Mouse (Mus musculus) ZHBTc4 (cell line): ENCODE data around the gene Wdr20.

Experiments used
- DNase-seq: peaks from one replicate; pipeline ENCODE4 v3.0.0-alpha.2; 2011; ENCODE audit warnings: low read depth, low spot score

Wdr20 gene

DNA sequence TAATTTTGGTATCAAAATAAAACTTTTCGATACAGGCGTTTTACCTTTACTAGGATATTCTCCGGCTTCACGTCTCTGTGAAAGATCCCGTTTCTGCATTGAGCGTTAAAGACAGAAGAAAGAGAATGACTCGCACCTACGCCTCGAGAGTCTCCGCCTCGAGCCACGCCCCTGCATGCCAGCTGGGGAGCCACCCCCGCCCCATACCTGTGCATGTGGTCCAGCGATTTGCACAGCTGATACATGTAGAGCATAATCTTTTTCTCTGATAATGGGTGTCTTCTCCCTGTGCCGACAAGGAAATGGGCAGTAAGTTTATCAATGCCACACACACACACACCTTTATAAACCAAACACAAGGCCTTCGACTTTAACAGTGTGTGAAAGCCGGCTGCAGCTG lies 77.2 kb downstream of the Wdr20 start:
- DNase-seq, result peak; percentile 46

DNA sequence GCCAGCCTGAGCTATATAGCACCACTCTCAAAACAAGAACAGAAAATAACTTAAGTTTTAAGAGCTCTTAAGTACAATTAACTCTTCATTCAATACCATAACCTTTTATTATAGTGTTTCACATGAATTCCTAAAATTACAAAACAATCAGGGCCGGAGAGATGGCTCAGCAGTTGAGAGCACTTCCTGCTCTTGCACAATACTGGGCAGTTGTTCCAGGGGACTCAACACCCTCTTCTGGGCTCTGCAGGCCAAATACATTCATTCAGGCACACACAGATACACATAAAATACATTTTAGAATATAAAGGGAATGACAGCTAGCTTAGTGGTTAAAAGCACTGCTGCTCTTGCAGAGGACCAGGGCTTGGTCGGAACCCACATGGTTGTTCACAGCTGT lies 79.1 kb downstream of the Wdr20 start:
- no peak for DNase-seq

DNA sequence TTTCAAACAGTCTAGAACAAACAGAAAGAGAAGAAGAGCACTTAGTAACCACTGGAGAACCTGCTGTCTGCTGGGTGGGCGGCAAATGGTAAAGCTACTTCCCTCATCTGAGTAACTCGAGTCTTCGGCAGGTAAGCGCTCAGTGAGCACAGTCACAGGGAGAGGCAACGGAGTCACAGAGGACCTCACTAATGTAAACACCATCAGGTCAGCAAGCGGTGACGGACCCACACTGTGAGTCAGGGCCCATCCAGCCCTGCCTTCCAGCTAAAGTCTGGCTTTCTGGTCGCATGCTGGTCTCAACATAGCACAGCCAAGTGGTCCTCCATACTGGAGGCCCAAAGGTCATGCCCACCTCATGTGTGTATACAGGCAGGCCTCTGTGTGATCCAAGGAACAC lies 81.6 kb downstream of the Wdr20 start:
- no peak for DNase-seq

DNA sequence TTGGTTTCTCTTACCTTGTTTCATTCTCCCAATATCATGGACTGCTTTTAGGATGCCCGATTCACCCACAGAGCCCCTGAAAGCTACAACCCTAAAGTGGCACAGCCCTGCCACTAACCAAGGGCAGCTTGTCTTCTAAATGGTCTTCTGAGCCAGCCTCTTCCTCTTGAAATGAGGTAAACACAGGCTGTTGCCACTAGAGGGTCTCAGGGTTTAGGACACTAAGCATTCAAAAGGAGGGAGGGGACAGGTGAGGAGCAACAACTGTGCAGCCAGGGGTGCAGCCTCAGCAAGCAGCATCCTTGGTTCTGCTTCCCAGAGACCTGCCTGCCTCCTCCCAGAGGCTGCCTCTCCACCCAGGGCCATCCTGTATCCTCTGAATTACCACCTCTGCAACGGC lies 84.0 kb downstream of the Wdr20 start:
- peak; percentile 43 for DNase-seq

DNA sequence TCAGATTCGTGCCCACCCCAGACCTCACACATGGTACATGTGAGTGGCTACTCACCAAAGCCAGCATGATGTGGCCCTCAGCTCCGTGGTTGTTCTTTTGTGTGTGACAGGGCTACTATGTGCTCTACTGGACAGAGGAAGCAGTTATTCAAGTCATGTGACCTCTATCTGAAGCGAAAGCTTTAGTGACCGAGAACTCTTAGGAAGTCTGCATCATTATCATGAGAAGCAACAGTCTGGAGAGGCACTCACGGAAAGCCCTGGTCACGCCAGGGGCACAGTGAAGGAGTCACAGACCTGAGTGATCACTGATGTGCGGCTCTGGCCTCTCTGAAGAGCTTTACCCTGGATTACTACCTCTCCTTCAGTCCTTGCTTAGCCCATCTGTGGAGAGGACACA lies 84.6 kb downstream of the Wdr20 start:
- DNase-seq, result no peak

DNA sequence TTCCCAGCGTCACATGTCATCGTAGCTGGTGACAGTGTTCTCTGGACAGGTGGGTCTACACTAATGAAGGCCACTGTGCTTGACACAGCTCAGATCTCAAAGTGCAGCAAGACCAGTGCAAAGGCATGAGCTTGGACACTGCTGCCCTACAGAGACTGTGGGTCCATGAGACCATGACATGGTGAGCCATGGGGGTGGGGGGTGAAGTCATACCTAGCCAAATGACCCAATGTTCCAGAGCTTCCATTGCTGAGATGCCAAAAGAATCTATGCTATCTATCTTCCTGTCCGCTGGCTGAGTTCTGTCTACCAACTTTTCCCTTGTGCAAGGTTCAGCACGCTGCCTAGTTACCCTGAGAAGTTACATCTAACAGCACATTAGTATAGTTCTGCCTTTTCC lies 91.2 kb downstream of the Wdr20 start:
- DNase-seq, result no peak

DNA sequence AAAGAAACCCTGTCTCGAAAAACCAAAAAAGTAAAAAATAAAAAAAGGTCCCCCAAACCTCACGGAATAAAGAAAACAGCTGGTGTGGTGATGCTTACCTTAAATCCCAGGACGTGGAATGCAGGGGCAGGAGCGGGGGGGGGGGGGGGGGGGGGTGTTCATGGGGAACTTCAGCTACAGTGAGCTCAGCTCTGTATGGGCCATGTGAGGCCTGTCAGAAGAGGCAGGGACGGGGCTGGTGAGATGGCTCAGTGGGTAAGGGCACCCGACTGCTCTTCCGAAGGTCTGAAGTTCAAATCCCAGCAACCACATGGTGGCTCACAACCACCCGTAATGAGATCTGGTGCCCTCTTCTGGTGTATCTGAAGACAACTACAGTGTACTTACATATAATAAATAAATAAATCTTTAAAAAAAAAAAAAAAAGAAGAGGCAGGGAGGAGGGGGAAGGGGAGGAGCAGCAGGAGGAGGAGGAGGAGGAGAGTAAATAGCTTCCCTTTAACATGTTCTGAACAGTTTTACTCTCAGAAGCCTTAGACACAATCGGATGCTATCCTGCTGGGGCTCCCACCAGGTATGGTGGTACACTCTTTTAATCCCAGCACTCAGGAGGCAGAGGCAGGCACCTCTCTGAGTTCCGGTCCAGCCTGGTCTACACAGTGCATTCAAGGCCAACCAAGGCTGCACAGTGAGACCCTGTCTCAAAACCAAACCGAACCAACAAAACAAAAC lies 92.7 kb downstream of the Wdr20 start:
- DNase-seq, result peak; percentile 41

DNA sequence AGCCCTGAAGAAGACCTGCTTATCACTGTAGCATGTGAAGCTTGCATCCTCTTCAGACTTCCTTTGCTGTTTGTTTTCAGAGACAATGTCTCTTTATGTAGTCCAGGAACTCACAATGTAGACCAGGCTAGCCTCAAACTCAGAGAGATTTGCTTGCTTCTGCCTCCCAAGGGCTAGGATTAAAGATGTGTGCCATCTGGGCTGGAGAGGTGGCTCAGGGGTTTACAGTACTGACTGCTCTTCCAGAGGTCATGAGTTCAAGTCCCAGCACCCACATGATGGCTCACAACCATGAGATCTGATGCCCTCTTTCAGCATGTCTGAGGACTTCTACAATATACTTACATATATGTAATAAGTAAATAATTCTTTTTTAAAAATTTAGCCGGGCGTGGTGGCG lies 97.4 kb downstream of the Wdr20 start:
- DNase-seq, result no peak

DNA sequence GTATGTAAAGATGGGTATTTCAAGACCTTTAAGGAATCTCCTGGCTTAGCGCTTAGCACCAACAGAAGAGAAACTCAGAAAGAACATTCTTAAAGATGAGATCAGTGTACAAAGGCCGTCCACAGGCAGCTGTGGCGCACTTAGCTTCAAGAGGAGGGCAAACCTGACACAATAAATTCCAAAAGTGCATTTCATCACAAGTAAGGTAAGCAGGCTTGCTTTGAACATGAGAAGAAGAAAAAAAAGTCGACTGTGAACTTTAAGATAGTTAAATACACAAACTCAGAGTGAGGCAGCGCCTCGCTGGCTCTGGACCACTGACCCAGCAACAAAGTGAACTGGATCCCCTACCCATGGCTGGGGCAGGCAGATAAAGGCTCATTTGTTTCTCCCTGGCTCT lies 99.0 kb downstream of the Wdr20 start:
- no peak for DNase-seq

DNA sequence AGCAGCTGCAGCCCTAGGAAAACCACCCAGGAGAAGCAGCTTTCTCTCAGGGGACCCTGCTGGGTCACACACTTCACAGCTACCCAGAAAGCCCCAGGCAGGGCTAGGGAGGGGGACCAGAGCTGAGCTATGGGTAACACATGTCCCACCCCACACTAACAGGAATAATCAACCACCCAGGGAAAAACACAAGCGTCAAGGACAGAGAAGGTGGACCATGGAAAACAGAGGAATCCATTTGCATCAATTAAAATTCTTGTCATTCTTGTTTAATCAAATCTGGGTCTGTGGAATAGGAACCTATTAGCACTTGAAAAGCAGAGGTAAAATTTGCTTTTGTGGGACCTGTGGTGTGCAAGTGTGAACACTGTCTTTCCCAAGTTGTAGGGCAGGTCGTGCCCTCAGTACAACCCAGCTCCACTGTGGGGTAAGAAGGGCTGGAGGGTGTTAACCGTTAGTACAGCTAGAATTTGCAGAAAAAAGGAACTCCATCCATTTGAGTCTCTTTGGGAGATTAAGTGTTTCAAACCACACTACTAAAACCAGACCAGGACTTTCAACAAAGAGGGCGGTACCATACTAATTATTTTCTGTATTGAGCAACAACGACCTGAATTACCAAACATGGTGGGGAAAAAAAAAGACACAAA lies 99.6 kb downstream of the Wdr20 start:
- peak; percentile 95 for DNase-seq

DNA sequence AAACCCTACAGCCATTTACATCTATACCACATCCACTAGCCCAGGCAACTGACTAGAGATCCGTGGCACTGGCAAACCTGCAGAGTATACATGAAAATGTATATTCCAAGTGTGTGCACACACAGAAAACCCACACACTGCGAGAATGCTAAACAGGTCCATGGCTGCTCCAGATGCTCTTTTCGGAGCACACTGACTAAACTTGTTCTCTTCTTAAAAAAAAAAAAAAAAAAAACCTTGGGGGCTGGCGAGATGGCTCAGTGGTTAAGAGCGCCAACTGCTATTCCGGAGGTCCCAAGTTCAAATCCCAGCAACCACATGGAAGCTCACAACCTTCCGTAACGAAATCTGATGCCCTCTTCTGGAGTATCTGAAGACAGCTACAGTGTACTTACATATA lies 100.1 kb downstream of the Wdr20 start:
- DNase-seq, result peak; percentile 60

DNA sequence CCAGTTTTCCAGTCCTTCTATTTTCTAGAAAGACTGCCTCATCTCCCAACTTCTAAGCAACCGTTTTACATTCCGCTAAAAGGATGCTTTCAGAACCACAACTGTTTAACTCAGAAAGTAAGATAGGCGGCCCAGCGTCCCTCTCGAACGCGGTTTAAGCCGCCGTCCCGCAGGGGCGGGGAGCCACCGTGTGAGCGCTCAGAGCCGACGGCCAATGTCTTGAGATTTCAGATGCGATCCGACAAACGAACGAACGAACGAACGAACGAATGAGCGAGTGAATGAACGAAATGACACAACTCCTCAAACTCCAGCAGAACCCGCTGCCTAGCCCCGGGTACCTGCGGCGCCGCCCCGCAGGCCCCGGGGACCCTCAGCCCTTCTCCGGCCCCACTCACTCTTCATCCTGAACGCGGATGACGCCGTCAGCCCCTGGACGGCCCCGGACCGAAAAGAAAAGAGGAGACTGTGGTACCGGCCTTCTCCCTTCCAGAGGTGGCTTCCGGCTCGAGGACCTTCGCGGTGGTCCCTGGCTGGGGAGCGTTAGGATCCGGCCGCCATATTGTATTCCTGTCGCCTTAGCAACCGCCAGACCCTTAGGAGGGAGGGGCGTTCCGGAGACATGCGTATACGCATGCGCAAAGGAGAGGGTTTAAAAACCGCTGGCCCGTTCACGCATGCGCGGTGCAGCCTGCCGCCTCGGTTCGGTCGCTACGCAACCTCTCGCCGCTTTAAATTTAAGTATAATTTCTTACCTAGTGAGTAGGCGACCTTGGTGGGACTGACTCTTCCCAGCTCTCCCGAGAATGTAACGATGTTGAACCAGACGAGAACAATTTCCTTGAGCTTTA lies 102.8 kb downstream of the Wdr20 start, which contains the start of gene Mok:
Mok (minus strand) TSS at position 592 of the 851 bp plus-strand sequence.
- DNase-seq, result peak; percentile 97

DNA sequence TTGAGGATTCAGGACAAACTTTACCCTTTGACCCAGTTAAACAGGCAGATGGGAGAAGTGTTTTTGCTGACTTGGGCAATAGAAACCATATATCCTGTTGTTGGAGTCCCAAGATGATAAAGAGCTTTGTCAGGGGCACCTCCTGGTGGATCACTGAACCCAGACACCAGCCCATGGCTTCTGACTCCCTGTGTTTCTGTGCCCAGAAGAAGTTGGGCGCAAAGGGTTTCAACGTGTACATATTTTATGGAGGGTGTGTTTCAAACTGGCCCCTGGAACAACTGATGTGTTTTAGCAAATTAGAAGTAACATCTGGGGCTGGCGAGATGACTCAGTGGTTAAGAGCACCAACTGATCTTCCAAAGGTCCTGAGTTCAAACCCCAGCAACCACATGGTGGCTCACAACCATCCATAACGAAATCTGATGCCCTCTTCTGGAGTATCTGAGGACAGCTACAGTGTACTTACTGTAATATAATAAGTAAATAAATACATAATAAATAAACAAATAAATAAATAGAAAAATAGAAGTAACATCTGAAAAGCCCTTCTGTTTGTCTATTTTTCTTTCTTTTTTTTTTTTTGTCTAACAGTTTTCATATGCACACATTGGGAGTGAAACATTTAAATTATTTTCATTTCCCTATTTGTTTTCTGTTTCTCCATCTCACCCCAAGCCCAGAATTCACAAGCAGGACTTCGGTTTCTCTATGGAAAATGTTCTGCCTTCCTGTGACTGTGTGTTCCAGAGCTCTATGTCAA lies 104.2 kb downstream of the Wdr20 start:
- DNase-seq, result no peak

DNA sequence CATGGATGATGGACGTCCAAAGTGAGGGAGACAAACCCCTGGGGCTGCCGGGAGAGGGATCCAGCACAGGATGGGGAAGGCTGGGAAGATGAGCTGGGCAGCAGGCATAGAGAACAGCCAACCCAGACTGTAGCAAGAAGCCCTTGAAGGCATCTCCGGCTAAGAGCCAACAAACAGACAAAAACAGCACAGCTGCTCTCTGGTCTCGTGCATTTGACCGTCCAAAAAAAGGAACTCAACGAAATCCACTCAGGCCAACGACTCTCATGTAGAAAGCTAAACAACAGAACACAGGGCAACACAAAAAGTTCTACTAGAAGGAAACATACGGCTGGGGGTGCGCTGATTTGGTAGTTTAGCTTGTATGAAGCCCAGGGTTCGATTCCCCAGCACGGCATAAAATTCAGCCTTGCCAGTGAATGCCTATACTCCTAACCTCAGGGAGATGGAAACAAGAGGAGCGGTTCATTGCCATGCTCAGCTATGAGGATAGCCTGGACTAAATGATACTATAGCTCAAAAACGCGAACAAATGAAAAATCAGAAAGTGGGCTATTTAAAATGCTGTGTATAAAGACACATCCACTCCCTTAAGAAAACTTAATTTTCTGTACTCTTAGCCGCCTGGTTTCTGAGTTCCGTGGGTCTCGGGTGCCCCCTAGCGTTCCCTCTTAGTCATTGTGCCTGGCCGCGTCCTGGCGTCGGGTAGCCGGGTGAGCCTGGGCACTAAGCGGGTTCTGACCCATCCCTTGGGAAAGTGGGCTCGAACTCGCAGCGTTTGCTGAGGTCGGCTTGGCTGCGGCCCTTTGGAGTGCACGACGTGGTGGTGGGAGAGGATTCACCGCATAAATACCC lies 105.7 kb downstream of the Wdr20 start:
- DNase-seq, result peak; percentile 89

DNA sequence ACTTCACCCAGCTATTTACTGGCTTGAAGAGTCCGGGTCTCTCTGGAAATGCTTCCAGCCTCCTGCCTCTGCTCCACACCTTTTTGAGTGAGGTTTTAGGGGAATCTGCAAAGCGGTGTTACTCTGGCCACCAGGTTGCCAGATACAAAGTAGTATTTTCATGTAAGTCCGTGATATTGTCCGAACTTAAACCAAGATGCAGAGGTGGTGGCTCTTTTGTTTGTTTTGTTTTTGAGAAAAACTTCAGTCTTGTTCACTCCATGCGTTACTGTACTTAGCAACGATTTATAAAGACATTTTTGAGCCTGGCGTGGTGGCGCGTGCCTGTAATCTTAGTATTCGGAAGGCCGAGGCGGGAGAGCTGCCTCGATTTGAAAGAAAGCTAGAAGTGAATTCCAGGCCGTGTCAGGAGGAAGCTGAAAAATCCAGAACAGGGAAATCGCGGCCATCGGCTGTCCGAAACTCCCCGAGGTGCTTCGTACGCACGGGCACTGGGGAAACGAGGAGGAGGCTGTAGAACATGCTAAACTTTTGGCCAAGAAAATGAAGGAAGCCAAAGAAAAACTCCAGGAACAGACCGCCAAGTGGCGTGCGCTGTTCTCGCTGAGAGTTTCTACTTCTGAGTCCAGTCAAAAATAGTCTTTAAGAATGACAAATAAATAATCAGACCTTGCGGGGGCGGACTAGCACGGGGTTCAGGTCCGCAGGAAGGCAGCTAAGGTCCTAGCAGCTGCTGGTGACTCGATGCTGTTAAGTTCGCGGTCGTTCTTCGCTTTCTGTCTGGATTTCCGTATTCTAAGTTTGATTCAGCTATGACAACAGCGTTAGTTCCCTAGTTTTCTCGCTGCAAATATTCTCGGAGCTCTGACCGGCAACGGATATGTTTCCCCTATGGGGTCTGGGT lies 106.7 kb downstream of the Wdr20 start:
- peak; percentile 35 for DNase-seq

DNA sequence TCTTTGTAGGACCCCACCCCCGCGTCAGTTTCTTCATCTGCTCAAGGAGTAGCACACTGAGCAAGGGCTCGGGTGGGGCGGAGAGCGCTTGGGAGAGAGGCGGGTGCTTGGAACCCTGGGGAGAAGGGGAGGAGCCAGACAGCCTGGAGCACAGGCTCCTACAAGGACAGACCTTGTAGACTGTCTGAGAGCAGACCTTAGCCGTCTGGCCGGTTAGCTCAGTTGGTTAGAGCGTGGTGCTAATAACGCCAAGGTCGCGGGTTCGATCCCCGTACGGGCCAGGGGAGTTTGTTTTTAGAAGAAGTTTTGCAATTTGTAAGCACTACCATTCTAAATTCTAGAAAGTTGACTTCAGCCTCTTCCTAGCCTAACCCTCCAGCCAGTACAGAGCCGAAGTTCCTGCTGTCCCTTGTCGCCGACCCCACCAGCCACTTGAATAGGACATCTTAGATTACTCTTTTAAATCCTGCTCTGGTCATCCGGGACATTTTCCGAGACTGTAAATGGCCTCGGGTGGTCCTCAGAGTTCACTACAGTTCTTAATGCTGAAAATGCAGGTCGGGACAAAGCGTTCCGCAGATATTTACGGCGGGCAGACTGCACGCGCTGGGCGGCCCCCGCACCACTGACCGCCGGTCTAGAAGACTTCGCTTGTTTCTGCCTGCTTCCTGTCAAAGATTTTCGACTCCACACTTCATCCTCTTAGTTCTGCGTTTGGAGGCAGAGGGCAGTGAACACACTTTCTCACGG lies 107.6 kb downstream of the Wdr20 start:
- DNase-seq, result peak; percentile 97

DNA sequence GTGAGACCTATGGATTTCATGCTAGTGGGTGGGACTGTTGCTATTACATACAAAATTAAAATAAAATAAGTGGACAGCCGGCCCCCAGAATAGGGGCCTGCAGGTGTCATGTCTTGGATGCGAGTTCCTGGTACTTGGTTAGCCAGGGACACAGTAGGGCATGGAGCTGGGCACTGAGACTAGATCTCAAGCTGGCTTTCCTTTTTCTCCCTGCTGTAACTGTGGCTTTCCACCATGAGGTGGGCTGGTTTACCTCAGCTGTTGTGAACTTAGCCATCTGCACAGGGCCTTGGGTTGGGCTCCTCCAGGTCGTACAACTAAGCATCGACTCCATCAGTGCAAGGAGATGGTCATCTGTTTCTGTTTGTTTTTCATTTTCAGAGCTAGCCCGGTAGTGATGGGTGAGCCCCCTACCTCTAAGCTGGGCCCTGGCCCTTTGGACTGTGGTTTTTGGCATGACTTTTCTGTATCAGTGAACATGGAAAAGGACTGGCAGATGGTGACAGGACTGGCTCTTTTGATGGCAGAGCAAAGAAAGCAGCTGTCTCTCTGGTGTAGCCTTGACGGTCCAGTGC lies 108.5 kb downstream of the Wdr20 start:
- no peak for DNase-seq
